Mouse (Mus musculus): ENCODE data around the gene Rbmxl2.

Gene Rbmxl2

DNA sequence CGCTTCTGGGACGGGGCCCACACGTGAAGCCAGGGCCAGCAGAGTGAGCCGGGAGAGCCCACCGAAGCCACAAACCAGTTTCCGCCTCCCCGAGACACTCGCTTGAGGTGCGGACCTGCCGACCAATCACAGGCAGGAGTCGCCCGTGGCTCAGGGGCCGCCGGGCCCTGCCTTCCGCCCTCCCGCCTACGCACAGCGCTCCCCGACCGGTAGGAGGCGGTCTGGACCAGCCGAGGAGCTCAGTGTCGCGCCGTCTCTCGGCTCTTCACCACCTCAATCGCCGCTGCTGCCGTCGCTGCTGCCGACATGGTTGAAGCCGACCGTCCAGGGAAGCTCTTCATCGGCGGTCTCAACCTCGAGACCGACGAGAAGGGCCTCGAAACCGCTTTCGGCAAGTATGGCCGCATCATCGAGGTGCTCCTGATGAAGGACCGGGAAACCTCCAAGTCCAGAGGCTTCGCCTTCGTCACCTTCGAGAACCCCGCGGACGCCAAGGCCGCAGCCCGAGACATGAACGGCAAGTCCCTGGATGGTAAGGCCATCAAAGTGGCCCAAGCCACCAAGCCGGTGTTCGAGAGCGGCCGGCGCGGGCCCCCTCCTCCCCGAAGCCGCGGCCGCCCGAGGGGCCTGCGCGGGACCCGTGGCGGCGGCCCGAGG, at the start of gene Rbmxl2:
Gene Rbmxl2 (plus strand): TSS at position 242 of the 657 bp plus-strand sequence.
- no peak for DNase-seq (ENCODE audit: low read depth, low spot score)

GRCm38 (mm10) chr7:107166690-107167089, 42.6 kb upstream of the Rbmxl2 start, which contains the start of gene Nlrp14:
Gene Nlrp14, plus strand, starts transcription at chr7:107166990.
- DNase-seq (ENCODE audit: low read depth, low spot score), result no peak

- no peak for DNase-seq (ENCODE audit: low read depth, low spot score)
Measured at GRCm38 (mm10) chr7:107180406-107180805, 28.8 kb upstream of the Rbmxl2 start.

DNA sequence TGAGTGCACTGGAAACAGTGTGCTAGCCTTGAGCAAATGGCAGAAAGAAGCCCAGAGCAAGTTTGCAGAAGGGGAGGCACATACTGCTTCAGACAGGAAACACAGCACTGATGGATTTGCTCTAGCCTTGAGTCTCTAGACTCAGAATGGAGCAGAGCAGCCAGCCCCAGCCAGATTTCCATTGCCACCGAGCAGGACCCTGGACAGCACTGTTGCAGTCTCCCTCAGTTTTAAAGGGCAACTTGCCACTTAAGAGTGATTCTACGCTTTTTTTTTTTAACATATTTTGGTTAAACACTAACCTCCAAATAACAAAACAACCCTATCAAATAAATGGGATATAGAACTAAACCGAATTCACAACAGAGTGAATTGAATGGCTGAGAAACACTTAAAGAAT, 7.4 kb upstream of the Rbmxl2 start:
- peak; percentile 20 for DNase-seq (ENCODE audit: low read depth, low spot score)

DNA sequence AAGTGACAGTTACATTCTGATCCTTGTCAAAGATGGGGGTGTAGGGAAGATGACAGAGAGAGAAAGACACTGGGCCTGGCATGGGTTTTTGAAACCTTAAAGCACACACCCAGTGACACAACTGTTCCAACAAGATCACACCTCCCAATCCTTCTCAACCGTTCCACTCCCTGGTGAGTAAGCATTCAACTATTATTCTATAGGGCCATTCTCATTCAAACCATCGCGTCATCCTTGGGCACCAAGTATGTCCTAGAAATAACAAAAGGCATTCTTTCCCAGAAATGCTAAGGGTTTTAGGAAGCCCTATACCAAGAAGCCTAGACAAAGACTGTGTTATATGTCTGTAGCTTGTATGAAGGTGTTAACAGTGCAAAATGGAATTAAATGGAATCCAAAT, 1.4 kb upstream of the Rbmxl2 start:
- no peak for DNase-seq (ENCODE audit: low read depth, low spot score)

DNA sequence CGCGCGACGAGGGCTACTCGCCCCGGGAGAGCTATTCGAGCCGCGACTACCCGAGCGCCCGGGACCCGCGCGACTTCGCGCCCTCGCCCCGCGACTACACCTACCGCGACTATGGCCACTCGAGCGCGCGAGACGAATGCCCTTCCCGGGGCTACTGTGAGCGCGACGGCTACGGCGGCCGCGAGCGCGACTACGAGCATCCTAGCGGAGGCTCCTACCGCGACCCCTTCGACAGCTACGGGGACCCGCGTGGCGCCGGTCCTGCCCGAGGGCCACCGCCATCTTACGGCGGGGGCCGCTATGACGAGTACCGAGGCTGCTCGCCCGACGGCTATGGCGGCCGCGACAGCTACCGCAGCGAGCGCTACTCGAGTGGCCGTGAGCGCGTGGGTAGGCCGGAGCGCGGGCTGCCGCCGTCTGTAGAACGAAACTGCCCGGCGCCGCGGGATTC, 906 bp downstream of the Rbmxl2 start:
- DNase-seq (ENCODE audit: low read depth, low spot score), result no peak

DNA sequence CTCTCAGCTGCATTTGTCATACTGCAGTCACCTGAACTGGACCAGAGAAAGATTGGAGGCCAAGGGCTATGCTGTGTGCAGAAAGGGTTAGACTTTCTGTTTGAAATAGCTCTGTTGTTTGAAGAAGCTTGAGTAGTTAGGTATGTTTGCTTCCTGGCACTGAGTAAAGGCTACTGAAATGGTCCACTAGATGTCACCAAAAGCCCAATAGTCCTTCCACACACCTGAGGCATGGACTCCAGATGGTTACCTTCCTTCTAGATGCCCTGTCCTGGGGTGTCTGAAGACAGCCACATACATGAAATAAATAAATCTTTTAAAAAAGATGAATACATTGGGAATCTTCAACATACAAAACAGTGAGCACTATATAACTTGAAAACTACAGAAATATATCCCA, 6.5 kb downstream of the Rbmxl2 start:
- peak; percentile 9 for DNase-seq (ENCODE audit: low read depth, low spot score)

GRCm38 (mm10) chr7:107216845-107217244, 7.6 kb downstream of the Rbmxl2 start:
- no peak for DNase-seq (ENCODE audit: low read depth, low spot score)

DNA sequence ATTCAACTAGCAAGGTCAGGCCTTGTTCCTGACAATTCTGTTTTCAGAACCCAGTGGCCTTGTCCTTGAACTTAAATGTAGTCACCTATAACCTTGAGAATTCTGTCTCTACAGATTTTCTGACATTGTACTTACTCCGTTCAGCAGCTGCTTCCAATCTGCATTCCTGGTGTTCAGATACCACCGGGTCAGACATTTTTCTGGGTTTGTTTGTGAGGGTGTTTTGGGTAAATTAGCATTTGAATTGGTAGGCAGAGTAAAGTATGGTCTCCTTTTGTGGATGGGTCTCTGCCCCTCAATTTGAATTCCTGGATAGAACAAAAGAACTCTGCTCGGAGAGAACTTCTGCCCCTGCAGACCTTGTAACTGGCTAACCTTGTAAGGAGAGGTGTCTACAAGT, 27.6 kb downstream of the Rbmxl2 start:
- no peak for DNase-seq (ENCODE audit: low read depth, low spot score)

DNA sequence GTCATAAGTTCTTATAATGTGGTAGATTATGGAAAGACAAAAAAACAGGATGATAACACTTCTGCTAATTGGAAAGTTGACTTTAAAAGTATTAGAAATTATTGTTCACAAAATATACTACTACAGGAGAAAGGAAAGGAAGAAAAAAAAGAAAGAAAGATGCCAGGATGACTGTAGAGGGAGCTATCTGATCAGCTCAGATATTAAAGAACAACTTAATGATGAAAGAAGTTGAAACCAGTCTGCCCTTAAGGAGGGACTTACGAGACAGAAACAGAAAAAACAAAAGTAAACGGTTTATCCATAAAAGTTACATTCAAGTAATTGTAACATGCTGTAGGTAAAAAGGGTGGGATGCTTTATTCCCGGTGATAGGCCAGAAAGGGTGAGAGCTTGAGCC, 28.3 kb downstream of the Rbmxl2 start:
- DNase-seq (ENCODE audit: low read depth, low spot score), result no peak

DNA sequence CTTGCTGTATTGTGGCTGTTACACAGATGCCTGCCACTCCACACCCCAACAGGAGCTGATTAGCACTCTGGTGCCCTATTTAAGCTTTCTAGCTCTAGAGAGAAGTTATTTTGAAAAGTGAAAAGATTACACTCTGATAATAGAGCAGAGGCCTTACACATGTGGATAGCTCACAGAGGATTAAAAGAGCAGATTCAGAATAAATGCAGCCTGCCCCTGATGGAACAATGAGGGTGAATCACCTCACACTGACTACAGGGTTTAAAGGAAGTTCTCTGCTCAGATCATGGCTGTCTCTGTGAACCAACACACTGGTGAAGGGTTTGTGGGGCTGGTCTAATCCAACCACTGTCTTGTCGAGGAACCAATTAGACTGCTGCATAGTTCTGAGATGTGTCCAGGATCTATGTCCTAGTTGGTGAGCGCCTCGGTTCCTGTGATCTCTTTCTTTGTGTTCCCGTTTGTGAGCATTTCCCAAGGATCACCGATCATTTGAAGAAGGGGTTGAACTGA, 32.2 kb downstream of the Rbmxl2 start:
- no peak for DNase-seq (ENCODE audit: low read depth, low spot score)

GRCm38 (mm10) chr7:107250211-107250985, 41.2 kb downstream of the Rbmxl2 start:
- DNase-seq (ENCODE audit: low read depth, low spot score), result no peak

- no peak for DNase-seq (ENCODE audit: low read depth, low spot score)
Measured at GRCm38 (mm10) chr7:107253355-107253754, 44.1 kb downstream of the Rbmxl2 start.

DNA sequence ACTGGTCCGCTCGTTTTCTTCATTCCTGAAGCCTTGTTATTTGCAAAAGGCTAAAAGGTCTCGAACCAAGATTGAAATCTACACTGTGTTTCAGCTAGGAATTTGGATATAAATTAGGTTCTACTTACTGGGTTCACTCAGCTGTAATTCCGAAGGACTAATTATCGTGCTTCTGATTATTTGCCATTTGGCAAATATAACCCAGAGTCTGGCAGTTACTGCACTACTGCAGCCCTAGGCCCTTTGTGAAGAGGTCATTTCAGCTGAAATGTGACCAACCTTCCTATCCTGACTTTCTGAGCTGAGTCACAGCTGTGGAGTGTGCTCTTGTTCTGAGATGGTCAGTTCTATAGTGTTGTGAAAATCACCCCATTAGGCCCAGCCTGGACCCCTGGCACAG, 50.7 kb downstream of the Rbmxl2 start:
- DNase-seq (ENCODE audit: low read depth, low spot score), result no peak
